Comparison of ENCODE assay signal across 14 mouse cellular contexts in the genomic region with DNA sequence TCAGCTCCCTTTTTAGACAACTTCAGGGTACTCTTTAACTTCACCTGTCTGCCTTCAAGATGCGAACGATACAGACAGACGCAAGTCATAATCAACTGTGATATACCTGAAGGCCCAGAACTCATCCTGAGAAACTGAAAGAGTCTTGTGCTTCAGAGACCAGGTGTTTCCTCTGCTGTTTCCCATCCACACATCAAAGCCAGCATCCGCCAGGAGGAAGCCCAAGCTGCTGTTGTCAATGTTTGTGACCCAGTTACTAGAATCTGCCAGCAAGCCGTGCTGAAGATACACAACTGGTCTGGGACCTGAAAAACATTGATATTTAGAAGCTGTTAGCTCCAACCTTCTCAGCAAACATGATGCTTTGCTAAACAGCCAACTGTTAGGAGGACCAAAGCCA. TPM values are rescaled to one million over a fixed set of nuclear protein-coding genes. Genes with fewer than 3 reads are reported as not detected.
DNase-seq lines count a peak whose midpoint lies in the region; TF ChIP-seq lines count a peak whose summit lies in the region.
"Had no signal": no experiment of that assay in that cellular context is flagged by ENCODE, and none has a peak within 500 bp of the region (broad histone marks: within the 10 kb centered on the region; RNA-seq: fewer than 3 reads in every experiment).

No protein-coding gene starts in this region.

- no peak overlapping the region for H3K4me3 ChIP-seq in brown adipose tissue, adult 24 weeks (ENCODE audit: insufficient read depth, low read depth, low read length)
- H3K4me3 ChIP-seq in cerebellum, adult 2 months (replicated peaks; ENCODE audit: insufficient read depth, low read depth, low read length): no peak overlapping the region
- H3K4me3 ChIP-seq: embryonic facial prominence, embryonic 15.5 days; limb, embryonic 10.5 days; liver, embryonic 15.5 days; midbrain, embryonic 15.5 days had no signal

- no peaks in the 10 kb centered on the region; the same call in 1 of the 2 replicates for H3K27me3 ChIP-seq in cerebellum, adult 2 months (ENCODE audit: control insufficient read depth, insufficient read depth, low read length)
- H3K27me3 ChIP-seq: CH12.LX; embryonic facial prominence, embryonic 15.5 days; liver, embryonic 15.5 days; midbrain, embryonic 15.5 days had no signal

- peaks cover 17% of the 10 kb centered on the region for H3K4me1 ChIP-seq in brown adipose tissue, adult 24 weeks (ENCODE audit: control insufficient read depth, insufficient read depth, insufficient read length, low read length)
- H3K4me1 ChIP-seq in cerebellum, adult 2 months (ENCODE audit: control insufficient read depth, insufficient read depth, low read length): no peaks in the 10 kb centered on the region
- H3K4me1 ChIP-seq: embryonic facial prominence, embryonic 15.5 days; liver, embryonic 15.5 days; midbrain, embryonic 15.5 days had no signal

- no peak for TF ChIP-seq CTCF in cerebellum, adult 2 months (IDR thresholded peaks at IDR 0.05; ENCODE audit: borderline replicate concordance, insufficient read depth, low read depth, low read length)

- DNase-seq in kidney, postnatal 10 days: peak; percentile 38
- no peak for DNase-seq in kidney, adult 11 months
- DNase-seq in CD4-positive, CD25-positive, alpha-beta regulatory T cell, adult 2 months (ENCODE audit: low read depth, low spot score): peak; percentile 71
- DNase-seq in thymus, postnatal 10 days (ENCODE audit: low spot score in 2 of 2): peak; percentile 83 to 88
- DNase-seq in cerebellum, adult 2 months: no peak
- no peak for DNase-seq in yolk sac, embryonic 10.5 days (ENCODE audit: low spot score)
- DNase-seq: cerebellum, adult 18-20 months had no signal

- no peak for TF ChIP-seq POLR2A in cerebellum, adult 2 months (IDR thresholded peaks at IDR 0.05; ENCODE audit: borderline replicate concordance, insufficient read depth, low read length)

- peak overlapping the region; percentile 32; the same call in 1 of the 2 replicates for H3K27ac ChIP-seq in brown adipose tissue, adult 24 weeks (replicated peaks; ENCODE audit: low read depth, low read length)
- no peak overlapping the region for H3K27ac ChIP-seq in cerebellum, adult 2 months (ENCODE audit: insufficient read depth, low read length)
- H3K27ac ChIP-seq: embryonic facial prominence, embryonic 15.5 days; hindbrain, embryonic 14.5 days; liver, embryonic 15.5 days; midbrain, embryonic 15.5 days had no signal

- WGBS in cerebellum, adult 2 months: 92% methylated on average over 5 of the region's 5 CpGs

RNA-seq across cellular contexts. Expression of gene Lipa, which starts 16.6 kb away (rescaled TPM):
- polyA plus RNA-seq in brown adipose tissue, adult 24 weeks (2012; ENCODE audit: insufficient read depth, insufficient read length, missing spikeins): 84.3 and 109 TPM in 2 replicates
- 16.6 and 18.1 TPM in 2 replicates for polyA plus RNA-seq in cerebellum, adult 2 months (2012; rRNA removed)

RNA-seq across cellular contexts. Expression of gene Ch25h, which starts 35.8 kb away (rescaled TPM):
- 0.75 TPM in 1 of 2 replicates, not detected in the other for polyA plus RNA-seq in brown adipose tissue, adult 24 weeks (2012; ENCODE audit: insufficient read depth, insufficient read length, missing spikeins)
- 0.41 and 0.68 TPM in 2 replicates for polyA plus RNA-seq in cerebellum, adult 2 months (2012; rRNA removed)

RNA-seq across cellular contexts. Expression of gene Ifit2, which starts 39.8 kb away (rescaled TPM):
- 2.2 and 2.8 TPM in 2 replicates for polyA plus RNA-seq in brown adipose tissue, adult 24 weeks (2012; ENCODE audit: insufficient read depth, insufficient read length, missing spikeins)
- polyA plus RNA-seq in cerebellum, adult 2 months (2012; rRNA removed): 2.7 and 4.0 TPM in 2 replicates

Comparison
In these comparisons a context has a peak if more than half of its experiments do, and no peak if none do; other contexts are left out.
1. DNase-seq: peak in kidney, postnatal 10 days (single experiment), CD4-positive, CD25-positive, alpha-beta regulatory T cell, adult 2 months (single experiment) and thymus, postnatal 10 days (2 of 2); none in kidney, adult 11 months (single experiment), cerebellum, adult 2 months (0 of 2) and yolk sac, embryonic 10.5 days (single experiment).